Mouse (Mus musculus) hindbrain, embryonic 16.5 days (tissue): ENCODE measurements around the gene Eaf1. TPM values are rescaled to one million over a fixed set of nuclear protein-coding genes. Genes with fewer than 3 reads are reported as not detected.
"Not testable (repeated sequence)": the region's sequence is repeated elsewhere in the genome, so short reads cannot be mapped to it uniquely, and the experiment has no call there.

Experiments used
- ATAC-seq: fragments of 200-750 bp; cut with Nextera tagmentation; 2 replicates; pipeline ENCODE4 v1.8.0; 2017; ENCODE audit warnings: moderate TSS enrichment, moderate library complexity
- H3K27ac ChIP-seq: fragments of 300-500 bp; sonication (generic); 2 replicates; pipeline ENCODE4 v1.5.1; 2014; ENCODE audit warnings: low read depth, mild to moderate bottlenecking, control low read depth, low read length, moderate library complexity
- H3K27me3 ChIP-seq: fragments of 300-500 bp; sonication (generic); replicated peaks from 2 replicates; pipeline ENCODE4 v1.6.1; 2014; ENCODE audit warnings: low read length; ENCODE audit not compliant: control insufficient read depth, insufficient read depth
- H3K36me3 ChIP-seq: fragments of 300-500 bp; sonication (generic); 2 replicates; pipeline ENCODE4 v1.6.1; 2014; ENCODE audit warnings: mild to moderate bottlenecking, low read length, moderate library complexity, mixed read lengths; ENCODE audit not compliant: control insufficient read depth, insufficient read depth
- H3K4me1 ChIP-seq: fragments of 300-500 bp; sonication (generic); 2 replicates; pipeline ENCODE4 v1.6.1; 2014; ENCODE audit warnings: low read depth, low read length; ENCODE audit not compliant: control insufficient read depth, insufficient read depth
- H3K4me2 ChIP-seq: fragments of 300-500 bp; sonication (generic); 2 replicates; pipeline ENCODE4 v1.6.1; 2014; ENCODE audit warnings: mild to moderate bottlenecking, low read length, control low read depth, moderate library complexity
- H3K4me3 ChIP-seq: fragments of 300-500 bp; sonication (generic); 2 replicates; pipeline ENCODE4 v1.5.1; 2014; ENCODE audit warnings: mild to moderate bottlenecking, low read length, control low read depth, moderate library complexity
- H3K9ac ChIP-seq: fragments of 300-500 bp; sonication (generic); 2 replicates; pipeline ENCODE4 v1.6.1; 2014; ENCODE audit warnings: low read depth, mild to moderate bottlenecking, control low read depth, low read length, moderate library complexity
- H3K9me3 ChIP-seq: fragments of 300-500 bp; sonication (generic); 2 replicates; pipeline ENCODE4 v1.6.1; 2014; ENCODE audit warnings: mild to moderate bottlenecking, low read length, moderate library complexity; ENCODE audit not compliant: control insufficient read depth
- WGBS: fragments of 180-500 bp; shearing (Covaris S2); extraction: QIAGEN DNeasy Blood & Tissue Kit; methylation state at CpG from one replicate; pipeline ENCODE4 v1.1.7; 2014; 5-methylcytosine and 5-hydroxymethylcytosine counted together
- polyA plus RNA-seq: library from polyadenylated mRNA; unstranded; fragments of >200 nt; fragmentation: Nextera tagmentation; extraction: Ambion mirVana; gene quantifications from 2 replicates; pipeline ENCODE4 v1.2.1, GENCODE M21; 2015

Gene Eaf1
- 7.4 and 7.9 TPM in 2 replicates for polyA plus RNA-seq

GRCm38 (mm10) chr14:31494349-31494974 lies at the start of gene Eaf1:
Gene Eaf1, plus strand, starts transcription at chr14:31494399.
- WGBS, result 1% methylated on average over 37 of the region's 37 CpGs
- H3K9me3 ChIP-seq, result no peaks in the 10 kb centered on the region
- H3K4me2 ChIP-seq, result peak within 1 kb of the TSS; percentile 85
- H3K36me3 ChIP-seq, result no peaks in the 10 kb centered on the region
- peak within 1 kb of the TSS; percentile 84 for H3K27ac ChIP-seq
- no peaks in the 10 kb centered on the region for H3K27me3 ChIP-seq
- peak; percentile 3; the same call in 1 of the 2 replicates for ATAC-seq
- peak within 1 kb of the TSS; percentile 80 for H3K4me3 ChIP-seq
- H3K4me1 ChIP-seq, result peaks cover 29% of the 10 kb centered on the region
- peak within 1 kb of the TSS; percentile 89 for H3K9ac ChIP-seq

DNA sequence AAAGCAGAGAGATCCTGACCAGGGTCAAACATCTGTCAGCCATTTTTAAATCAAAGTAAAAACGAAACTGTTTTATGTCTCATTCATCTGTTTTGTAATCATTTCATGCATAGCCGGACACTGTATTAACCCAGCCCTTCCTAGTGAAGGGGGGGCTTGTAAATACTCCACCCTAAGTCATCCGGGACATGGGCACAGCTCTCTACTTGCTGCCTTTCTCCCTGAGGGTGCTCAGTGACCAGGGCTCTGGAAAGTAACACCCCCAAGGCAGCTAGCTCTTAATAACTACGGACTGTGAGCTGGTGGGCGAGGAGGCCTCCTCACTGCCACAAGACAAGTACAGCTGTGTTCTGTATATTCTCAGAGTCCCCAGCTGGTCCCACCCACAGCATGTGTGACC lies 45.2 kb upstream of the Eaf1 start:
- H3K9me3 ChIP-seq, result no peaks in the 10 kb centered on the region
- no peaks in the 10 kb centered on the region for H3K4me1 ChIP-seq
- no peaks in the 10 kb centered on the region for H3K27me3 ChIP-seq
- no peak overlapping the region for H3K9ac ChIP-seq
- no peak overlapping the region for H3K4me2 ChIP-seq
- no peaks in the 10 kb centered on the region for H3K36me3 ChIP-seq
- no peak for ATAC-seq
- WGBS, result 84% methylated on average over 5 of the region's 5 CpGs
- H3K4me3 ChIP-seq, result no peak overlapping the region
- H3K27ac ChIP-seq, result no peak overlapping the region

GRCm38 (mm10) chr14:31453946-31454345 lies 40.3 kb upstream of the Eaf1 start:
- H3K9ac ChIP-seq, H3K27ac ChIP-seq, H3K36me3 ChIP-seq, H3K4me1 ChIP-seq, H3K27me3 ChIP-seq, H3K4me2 ChIP-seq, ATAC-seq, H3K9me3 ChIP-seq, H3K4me3 ChIP-seq: not testable (repeated sequence)
- WGBS, result 50% methylated on average over 12 of the region's 12 CpGs

DNA sequence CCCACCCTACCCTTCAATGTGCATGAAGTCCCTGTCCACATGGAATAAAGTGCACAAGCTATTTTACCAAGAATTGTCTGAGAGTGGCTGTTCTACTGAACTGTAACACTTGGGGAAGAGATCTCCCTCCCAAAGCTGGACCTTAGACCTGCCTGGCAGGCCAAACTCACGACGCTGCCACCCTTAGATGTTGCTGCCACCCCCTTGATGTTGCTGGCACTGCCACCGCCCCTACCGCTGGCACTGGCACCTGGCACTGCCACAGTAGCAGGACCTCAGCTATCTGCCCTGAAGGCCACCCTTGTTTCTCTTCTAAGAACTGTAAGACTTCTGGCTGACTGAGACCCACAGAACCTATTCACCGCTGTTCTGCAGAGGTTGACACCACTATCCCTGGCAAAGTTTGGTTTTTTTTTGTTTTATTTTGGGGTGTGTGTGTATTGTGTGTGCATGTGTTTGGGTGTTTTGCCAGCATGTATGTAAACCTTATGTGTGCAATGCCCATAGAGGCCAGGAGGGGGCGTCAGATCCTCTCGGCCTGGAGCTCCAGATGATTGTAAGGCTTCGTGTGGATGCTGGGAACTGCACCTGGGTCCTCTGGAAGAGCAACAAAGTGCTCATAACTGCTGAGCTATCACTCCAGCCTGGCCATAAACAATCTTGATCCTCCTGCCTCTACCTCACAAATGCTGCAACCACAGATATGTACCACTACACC lies 39.2 kb upstream of the Eaf1 start:
- Histone ChIP-seq H3K4me3 (no peak overlapping the region), H3K36me3 (no peaks in the 10 kb centered on the region), H3K9me3 (no peaks in the 10 kb centered on the region), H3K9ac (no peak overlapping the region), H3K4me2 (no peak overlapping the region), H3K27me3 (no peaks in the 10 kb centered on the region), H3K27ac (no peak overlapping the region), H3K4me1 (no peaks in the 10 kb centered on the region)
- no peak for ATAC-seq
- WGBS, result 91% methylated on average over 8 of the region's 8 CpGs

DNA sequence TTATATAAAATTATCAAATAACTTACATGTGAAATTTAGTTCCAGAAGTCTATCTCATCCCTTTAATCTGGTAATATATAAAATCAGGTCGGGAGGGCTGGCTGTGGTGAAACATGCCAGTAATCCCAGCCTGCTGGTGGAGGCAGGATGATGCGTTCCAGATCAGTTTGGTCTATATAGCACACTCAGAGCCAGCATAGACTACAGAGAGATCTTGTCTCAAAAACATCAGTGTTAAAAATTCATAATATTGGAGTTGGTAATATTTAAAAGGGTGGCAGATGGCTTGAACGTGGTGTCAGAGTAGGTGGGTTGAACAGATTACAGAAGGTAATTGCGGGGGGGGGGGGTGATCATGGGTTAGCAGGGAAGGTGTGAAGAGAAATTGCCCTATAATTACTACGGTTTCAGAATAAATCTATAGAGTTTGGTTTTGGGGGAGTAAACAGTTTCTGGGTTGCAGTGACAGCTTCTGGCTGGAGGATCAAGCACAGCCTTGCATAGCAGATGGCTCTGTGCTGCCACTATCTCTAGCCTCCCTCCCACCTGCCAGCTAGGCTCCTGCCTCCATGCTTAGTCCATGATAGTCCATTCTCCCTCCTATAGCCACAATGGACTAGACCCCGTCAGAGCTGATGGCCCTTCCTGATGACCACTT lies 38.0 kb upstream of the Eaf1 start:
- Histone ChIP-seq H3K4me2 (no peak overlapping the region), H3K4me1 (no peaks in the 10 kb centered on the region), H3K36me3 (no peaks in the 10 kb centered on the region), H3K27me3 (no peaks in the 10 kb centered on the region), H3K4me3 (no peak overlapping the region), H3K9ac (no peak overlapping the region), H3K27ac (no peak overlapping the region), H3K9me3 (no peaks in the 10 kb centered on the region)
- ATAC-seq, result no peak
- 87% methylated on average over 6 of the region's 6 CpGs for WGBS

GRCm38 (mm10) chr14:31458006-31458405 lies 36.2 kb upstream of the Eaf1 start:
- Histone ChIP-seq H3K36me3 (no peaks in the 10 kb centered on the region), H3K4me2 (no peak overlapping the region), H3K27me3 (no peaks in the 10 kb centered on the region), H3K27ac (no peak overlapping the region), H3K9me3 (no peaks in the 10 kb centered on the region), H3K9ac (no peak overlapping the region), H3K4me1 (no peaks in the 10 kb centered on the region), H3K4me3 (no peak overlapping the region)
- WGBS, result 90% methylated on average over 12 of the region's 12 CpGs
- no peak for ATAC-seq

- not testable (repeated sequence) for H3K9me3 ChIP-seq, H3K4me3 ChIP-seq, H3K4me2 ChIP-seq, H3K4me1 ChIP-seq, H3K27ac ChIP-seq, H3K36me3 ChIP-seq, H3K9ac ChIP-seq, H3K27me3 ChIP-seq, ATAC-seq
- 75% methylated on average over 5 of the region's 5 CpGs for WGBS
Measured at GRCm38 (mm10) chr14:31462226-31462625, 32.0 kb upstream of the Eaf1 start.

GRCm38 (mm10) chr14:31462886-31463285 lies 31.3 kb upstream of the Eaf1 start:
- Histone ChIP-seq H3K4me3 (no peak overlapping the region), H3K9ac (no peak overlapping the region), H3K4me2 (no peak overlapping the region), H3K36me3 (no peaks in the 10 kb centered on the region), H3K9me3 (no peaks in the 10 kb centered on the region), H3K27me3 (no peaks in the 10 kb centered on the region), H3K4me1 (no peaks in the 10 kb centered on the region), H3K27ac (no peak overlapping the region)
- ATAC-seq, result no peak
- WGBS, result 70% methylated on average over 6 of the region's 6 CpGs

DNA sequence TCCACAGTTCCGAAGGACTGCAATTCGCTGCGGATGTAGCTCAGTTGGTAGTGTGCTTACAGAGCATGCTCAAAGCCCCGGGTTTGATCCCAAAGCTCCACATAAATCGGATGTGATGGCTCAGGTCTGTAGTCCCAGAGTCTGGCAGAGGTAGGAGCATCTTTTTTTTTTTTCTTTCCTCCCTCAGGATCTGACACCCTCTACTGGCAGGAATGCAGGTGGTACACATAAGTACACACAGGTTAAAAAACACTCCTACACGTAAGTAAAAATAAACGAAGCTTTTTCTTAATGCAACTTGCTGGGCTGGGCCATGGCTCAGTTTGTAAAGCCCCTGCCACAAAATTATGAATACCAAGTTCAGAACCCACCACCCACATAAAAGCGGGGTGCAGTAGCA lies 30.0 kb upstream of the Eaf1 start:
- Histone ChIP-seq H3K36me3 (no peaks in the 10 kb centered on the region), H3K4me1 (no peaks in the 10 kb centered on the region), H3K4me2 (no peak overlapping the region), H3K27ac (no peak overlapping the region), H3K9ac (no peak overlapping the region), H3K4me3 (no peak overlapping the region), H3K27me3 (no peaks in the 10 kb centered on the region), H3K9me3 (no peaks in the 10 kb centered on the region)
- ATAC-seq, result no peak
- WGBS, result 62% methylated on average over 8 of the region's 8 CpGs
